Mouse (Mus musculus) midbrain, embryonic 16.5 days (tissue): ENCODE measurements at regions not wholly inside any gene's neighbourhood (a gene's known extent, or its start where the extent isn't known, plus 50 kb on each side); places are given as distances from the start of the nearest gene placed in this dataset.

Source experiments
- ATAC-seq: fragments of 200-750 bp; cut with Nextera tagmentation; 2 replicates; pipeline ENCODE4 v1.8.0; 2017; ENCODE audit warnings: moderate TSS enrichment
- H3K27ac ChIP-seq: fragments of 300-500 bp; sonication (generic); 2 replicates; pipeline ENCODE4 v1.5.1; 2014; ENCODE audit warnings: mild to moderate bottlenecking, low read length, mixed read lengths
- H3K27me3 ChIP-seq: fragments of 300-500 bp; sonication (generic); 2 replicates; pipeline ENCODE4 v1.6.1; 2014; ENCODE audit warnings: low read depth, low read length, mixed read lengths; ENCODE audit not compliant: control insufficient read depth, insufficient read depth
- H3K36me3 ChIP-seq: fragments of 300-500 bp; sonication (generic); 2 replicates; pipeline ENCODE4 v1.6.1; 2014; ENCODE audit warnings: mild to moderate bottlenecking, low read length, moderate library complexity, mixed read lengths; ENCODE audit not compliant: control insufficient read depth, insufficient read depth
- H3K4me1 ChIP-seq: fragments of 300-500 bp; sonication (generic); 2 replicates; pipeline ENCODE4 v1.6.1; 2014; ENCODE audit warnings: mild to moderate bottlenecking, low read length, mixed read lengths; ENCODE audit not compliant: control insufficient read depth, insufficient read depth
- H3K4me2 ChIP-seq: fragments of 300-500 bp; sonication (generic); 2 replicates; pipeline ENCODE4 v1.6.1; 2014; ENCODE audit warnings: mild to moderate bottlenecking, low read length, mixed read lengths
- H3K4me3 ChIP-seq: fragments of 300-500 bp; sonication (generic); 2 replicates; pipeline ENCODE4 v1.5.1; 2014; ENCODE audit warnings: low read depth, mild to moderate bottlenecking, low read length, moderate library complexity, mixed read lengths
- H3K9ac ChIP-seq: fragments of 300-500 bp; sonication (generic); 2 replicates; pipeline ENCODE4 v1.6.1; 2014; ENCODE audit warnings: low read depth, low read length, mixed read lengths
- H3K9me3 ChIP-seq: fragments of 300-500 bp; sonication (generic); replicated peaks from 2 replicates; pipeline ENCODE4 v1.6.1; 2014; ENCODE audit warnings: mild to moderate bottlenecking, low read length, mixed read lengths; ENCODE audit not compliant: control insufficient read depth, poor library complexity, severe bottlenecking
- WGBS: fragments of 180-500 bp; shearing (Covaris S2); extraction: QIAGEN DNeasy Blood & Tissue Kit; methylation state at CpG from one replicate; pipeline ENCODE4 v1.1.7; 2014; 5-methylcytosine and 5-hydroxymethylcytosine counted together

- H3K4me2 ChIP-seq, result no peak overlapping the region
- H3K4me3 ChIP-seq, result no peak overlapping the region
- H3K4me1 ChIP-seq, result no peaks in the 10 kb centered on the region
- ATAC-seq, result no peak
- H3K27ac ChIP-seq, result no peak overlapping the region
- WGBS, result 88% methylated on average over 2 of the region's 2 CpGs
- no peaks in the 10 kb centered on the region for H3K36me3 ChIP-seq
- no peak overlapping the region for H3K9ac ChIP-seq
- no peaks in the 10 kb centered on the region for H3K9me3 ChIP-seq
- no peaks in the 10 kb centered on the region for H3K27me3 ChIP-seq
These were observed 302.7 kb downstream of the Slc30a10 start for GRCm38 (mm10) chr1:185757376-185757775.

- no peak overlapping the region for H3K27ac ChIP-seq
- H3K4me3 ChIP-seq, result no peak overlapping the region
- WGBS, result 50% methylated on average over 3 of the region's 3 CpGs
- no peak overlapping the region for H3K9ac ChIP-seq
- H3K36me3 ChIP-seq, result no peaks in the 10 kb centered on the region
- ATAC-seq, result no peak
- H3K4me1 ChIP-seq, result no peaks in the 10 kb centered on the region
- no peaks in the 10 kb centered on the region for H3K27me3 ChIP-seq
- H3K9me3 ChIP-seq, result no peaks in the 10 kb centered on the region
- no peak overlapping the region for H3K4me2 ChIP-seq
These were observed 319.6 kb downstream of the Slc30a10 start for GRCm38 (mm10) chr1:185774202-185774601.

GRCm38 (mm10) chr1:185779604-185780003 lies 325.0 kb downstream of the Slc30a10 start:
- WGBS, result 74% methylated on average over 4 of the region's 4 CpGs

GRCm38 (mm10) chr1:185802156-185802555 lies 315.0 kb downstream of the Lyplal1 start:
- Histone ChIP-seq H3K4me2 (no peak overlapping the region), H3K4me1 (no peaks in the 10 kb centered on the region), H3K4me3 (no peak overlapping the region), H3K9ac (no peak overlapping the region), H3K27me3 (no peaks in the 10 kb centered on the region), H3K36me3 (no peaks in the 10 kb centered on the region), H3K27ac (no peak overlapping the region), H3K9me3 (no peaks in the 10 kb centered on the region)
- no peak for ATAC-seq
- WGBS, result 99% methylated on average over 3 of the region's 3 CpGs

More at GRCm38 (mm10) chr1:185779604-185780003, 325.0 kb downstream of the Slc30a10 start:
- ATAC-seq, result no peak
- no peak overlapping the region for H3K27ac ChIP-seq
- no peaks in the 10 kb centered on the region for H3K36me3 ChIP-seq
- no peaks in the 10 kb centered on the region for H3K4me1 ChIP-seq
- H3K27me3 ChIP-seq, result no peaks in the 10 kb centered on the region
- H3K9ac ChIP-seq, result no peak overlapping the region
- no peaks in the 10 kb centered on the region for H3K9me3 ChIP-seq
- H3K4me3 ChIP-seq, result no peak overlapping the region
- no peak overlapping the region for H3K4me2 ChIP-seq

GRCm38 (mm10) chr1:185814901-185815300 lies 302.2 kb downstream of the Lyplal1 start:
- H3K9me3 ChIP-seq, result no peaks in the 10 kb centered on the region
- no peak overlapping the region for H3K4me3 ChIP-seq
- H3K27ac ChIP-seq, result no peak overlapping the region
- H3K36me3 ChIP-seq, result no peaks in the 10 kb centered on the region
- H3K4me1 ChIP-seq, result no peaks in the 10 kb centered on the region
- WGBS, result 87% methylated on average over 3 of the region's 3 CpGs
- ATAC-seq, result no peak
- H3K27me3 ChIP-seq, result no peaks in the 10 kb centered on the region
- H3K9ac ChIP-seq, result no peak overlapping the region
- no peak overlapping the region for H3K4me2 ChIP-seq

- H3K27ac ChIP-seq, result no peak overlapping the region
- no peak overlapping the region for H3K4me2 ChIP-seq
- no peak for ATAC-seq
- H3K4me1 ChIP-seq, result no peaks in the 10 kb centered on the region
- no peaks in the 10 kb centered on the region for H3K9me3 ChIP-seq
- H3K9ac ChIP-seq, result no peak overlapping the region
- H3K4me3 ChIP-seq, result no peak overlapping the region
- H3K27me3 ChIP-seq, result no peaks in the 10 kb centered on the region
- 41% methylated on average over 5 of the region's 5 CpGs for WGBS
- no peaks in the 10 kb centered on the region for H3K36me3 ChIP-seq
These were observed 298.1 kb downstream of the Lyplal1 start for GRCm38 (mm10) chr1:185819044-185819443.

- no peak overlapping the region for H3K27ac ChIP-seq
- H3K4me3 ChIP-seq, result no peak overlapping the region
- ATAC-seq, result no peak
- H3K9me3 ChIP-seq, result no peaks in the 10 kb centered on the region
- H3K27me3 ChIP-seq, result no peaks in the 10 kb centered on the region
- H3K4me1 ChIP-seq, result no peaks in the 10 kb centered on the region
- 62% methylated on average over 8 of the region's 8 CpGs for WGBS
- no peak overlapping the region for H3K4me2 ChIP-seq
- no peak overlapping the region for H3K9ac ChIP-seq
- H3K36me3 ChIP-seq, result no peaks in the 10 kb centered on the region
These were observed 294.9 kb downstream of the Lyplal1 start for GRCm38 (mm10) chr1:185822241-185822640.

- H3K9ac ChIP-seq, result no peak overlapping the region
- H3K27me3 ChIP-seq, result no peaks in the 10 kb centered on the region
- WGBS, result 90% methylated on average over 4 of the region's 4 CpGs
- no peaks in the 10 kb centered on the region for H3K36me3 ChIP-seq
- H3K4me1 ChIP-seq, result no peaks in the 10 kb centered on the region
- H3K9me3 ChIP-seq, result no peaks in the 10 kb centered on the region
- H3K27ac ChIP-seq, result no peak overlapping the region
- no peak overlapping the region for H3K4me3 ChIP-seq
- H3K4me2 ChIP-seq, result no peak overlapping the region
- ATAC-seq, result no peak
These were observed 293.9 kb downstream of the Lyplal1 start for GRCm38 (mm10) chr1:185823226-185823625.

- WGBS, result 41% methylated on average over 5 of the region's 5 CpGs
- no peak overlapping the region for H3K4me3 ChIP-seq
- H3K27ac ChIP-seq, result no peak overlapping the region
- H3K4me1 ChIP-seq, result no peaks in the 10 kb centered on the region
- no peak for ATAC-seq
- H3K4me2 ChIP-seq, result no peak overlapping the region
- H3K9me3 ChIP-seq, result no peaks in the 10 kb centered on the region
- no peaks in the 10 kb centered on the region for H3K27me3 ChIP-seq
- no peaks in the 10 kb centered on the region for H3K36me3 ChIP-seq
- no peak overlapping the region for H3K9ac ChIP-seq
These were observed 293.2 kb downstream of the Lyplal1 start for GRCm38 (mm10) chr1:185823956-185824355.

GRCm38 (mm10) chr1:185827986-185828385 lies 289.1 kb downstream of the Lyplal1 start:
- H3K27me3 ChIP-seq, result no peaks in the 10 kb centered on the region
- WGBS, result 75% methylated on average over 2 of the region's 2 CpGs
- H3K27ac ChIP-seq, result no peak overlapping the region
- no peak overlapping the region for H3K4me2 ChIP-seq
- no peaks in the 10 kb centered on the region for H3K4me1 ChIP-seq
- no peaks in the 10 kb centered on the region for H3K9me3 ChIP-seq
- H3K9ac ChIP-seq, result no peak overlapping the region
- no peaks in the 10 kb centered on the region for H3K36me3 ChIP-seq
- no peak for ATAC-seq
- no peak overlapping the region for H3K4me3 ChIP-seq
